Mouse (Mus musculus): ENCODE results near the gene Gm5475.

GRCm38 (mm10) chr15:100410918-100411672 lies 10.9 kb upstream of the Gm5475 start:
- no peak for TF ChIP-seq CTCF (IDR thresholded peaks at IDR 0.05; ENCODE audit: insufficient read depth, low read depth, low read length)
- no peak for TF ChIP-seq POLR2A (IDR thresholded peaks at IDR 0.05; ENCODE audit: insufficient read depth, low read depth, low read length)
